Mouse (Mus musculus): Measurements from ENCODE around the gene Gm16434.
"Not testable (repeated sequence)": the region's sequence is repeated elsewhere in the genome, so short reads cannot be mapped to it uniquely, and the experiment has no call there.

The Gm16434 gene

GRCm38 (mm10) chr14:7194440-7194839, at the start of gene Gm16434:
Gene Gm16434, minus strand, starts transcription at chr14:7194540.
- not testable (repeated sequence) for DNase-seq (ENCODE audit: low spot score)

DNA sequence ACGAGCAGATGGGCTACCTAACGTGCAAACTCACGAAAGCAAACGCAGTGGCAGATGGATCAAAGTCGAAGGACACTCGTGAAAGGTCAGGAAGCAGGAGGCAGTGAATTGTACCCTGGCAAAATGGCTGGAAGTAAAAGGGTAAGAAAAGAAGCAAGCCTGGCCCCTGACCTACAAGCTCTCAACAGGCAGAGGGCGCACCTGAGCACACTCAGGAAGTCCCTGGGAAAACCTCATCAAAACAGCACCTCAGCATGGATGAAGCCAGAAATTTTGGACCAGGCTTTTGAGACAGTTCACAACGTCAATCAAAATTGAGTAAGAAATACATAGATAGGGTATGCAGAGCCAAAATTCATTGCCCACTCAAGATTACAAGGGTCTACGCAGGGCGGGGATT, 49.2 kb upstream of the Gm16434 start:
- peak; percentile 3 for DNase-seq (ENCODE audit: low spot score)

DNA sequence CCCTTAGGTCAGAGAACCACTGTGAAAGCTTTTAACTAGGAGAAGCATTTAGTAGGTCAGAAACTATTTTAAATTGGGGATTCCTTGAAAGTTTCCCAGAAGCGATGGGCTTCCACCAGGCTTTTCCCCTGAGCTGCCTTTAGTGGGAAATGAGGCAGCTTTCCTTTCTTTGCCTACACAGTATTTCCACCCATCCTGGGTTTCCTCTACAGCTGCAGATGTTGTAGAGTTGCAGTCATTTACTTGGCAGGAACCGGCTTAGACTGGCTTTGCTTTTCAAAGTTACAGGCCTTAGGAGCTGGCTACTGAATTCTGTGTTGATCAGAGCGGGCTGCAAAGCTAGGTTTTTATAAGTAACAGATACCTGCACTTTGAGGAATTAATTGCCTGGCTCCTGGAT, 5.7 kb upstream of the Gm16434 start:
- DNase-seq (ENCODE audit: low spot score), result not testable (repeated sequence)

DNA sequence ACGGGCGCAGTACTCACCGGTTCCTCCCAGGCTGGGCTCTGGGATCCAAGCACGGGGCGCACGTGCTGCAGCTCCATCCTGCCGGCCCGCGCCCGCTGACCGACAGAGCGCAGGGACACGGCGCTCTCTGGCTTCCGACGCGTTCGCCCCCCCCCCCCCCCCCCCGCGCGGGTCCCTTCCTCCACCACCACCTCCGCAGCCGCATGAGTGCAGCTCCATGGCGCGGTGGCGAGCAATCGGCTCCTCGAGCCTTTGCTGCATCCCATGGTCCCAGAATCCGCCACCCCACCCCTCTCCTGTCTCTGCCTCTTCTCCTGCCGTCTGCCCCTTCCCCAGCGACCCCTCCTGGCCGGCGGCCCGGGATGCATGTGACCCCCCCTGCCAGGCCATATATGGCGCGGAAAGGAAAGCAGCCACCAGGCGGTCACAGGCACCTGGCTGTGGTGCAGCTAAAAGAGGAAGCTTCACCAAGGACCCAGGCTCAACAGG, 19.8 kb downstream of the Gm16434 start, which contains the start of gene Gm3512:
Gene Gm3512 (minus strand): TSS at position 51 of the 489 bp plus-strand sequence.
- DNase-seq (ENCODE audit: low spot score), result peak; percentile 1

All from urinary bladder, postnatal 14 days (tissue).